Mouse (Mus musculus): ENCODE results near the gene Tnfsf8. TPM values are rescaled to one million over a fixed set of nuclear protein-coding genes. Genes with fewer than 3 reads are reported as not detected.

Gene Tnfsf8
- polyA plus RNA-seq, 1 experiment from 2014 or later, result not detected

- H3K27ac ChIP-seq (replicated peaks), result no peak overlapping the region
- no peaks in the 10 kb centered on the region for H3K36me3 ChIP-seq (replicated peaks)
- no peaks in the 10 kb centered on the region for H3K9me3 ChIP-seq (replicated peaks)
- ATAC-seq (ENCODE audit: insufficient read depth), result no peak
- no peak overlapping the region for H3K9ac ChIP-seq
- H3K4me1 ChIP-seq (replicated peaks), result no peaks in the 10 kb centered on the region
- H3K27me3 ChIP-seq, result no peaks in the 10 kb centered on the region
- no peak overlapping the region for H3K4me3 ChIP-seq (replicated peaks)
- H3K4me2 ChIP-seq, result no peak overlapping the region
- 9% methylated on average over 5 of the region's 5 CpGs for WGBS (ENCODE audit: insufficient replicate concordance)
Observed at GRCm38 (mm10) chr4:63840457-63840856, 20.7 kb downstream of the Tnfsf8 start.

- H3K27me3 ChIP-seq, result no peaks in the 10 kb centered on the region
Observed at GRCm38 (mm10) chr4:63823136-63823535, 38.0 kb downstream of the Tnfsf8 start.

GRCm38 (mm10) chr4:63817505-63817904 lies 43.6 kb downstream of the Tnfsf8 start:
- Histone ChIP-seq H3K27ac (replicated peaks) (no peak overlapping the region), H3K27me3 (no peaks in the 10 kb centered on the region), H3K9me3 (replicated peaks) (no peaks in the 10 kb centered on the region), H3K4me2 (no peak overlapping the region), H3K36me3 (replicated peaks) (no peaks in the 10 kb centered on the region), H3K9ac (no peak overlapping the region), H3K4me3 (replicated peaks) (no peak overlapping the region), H3K4me1 (replicated peaks) (no peaks in the 10 kb centered on the region; the same call in 1 of the 2 replicates)
- no peak for ATAC-seq (ENCODE audit: insufficient read depth)

More at GRCm38 (mm10) chr4:63823136-63823535, 38.0 kb downstream of the Tnfsf8 start:
- Histone ChIP-seq H3K9me3 (replicated peaks) (no peaks in the 10 kb centered on the region), H3K4me2 (no peak overlapping the region), H3K27ac (replicated peaks) (no peak overlapping the region), H3K4me3 (replicated peaks) (no peak overlapping the region), H3K9ac (no peak overlapping the region), H3K4me1 (replicated peaks) (no peaks in the 10 kb centered on the region; the same call in 1 of the 2 replicates), H3K36me3 (replicated peaks) (no peaks in the 10 kb centered on the region)
- ATAC-seq (ENCODE audit: insufficient read depth), result no peak
- 20% methylated on average over 4 of the region's 4 CpGs for WGBS (ENCODE audit: insufficient replicate concordance)

GRCm38 (mm10) chr4:63815668-63816067 lies 45.5 kb downstream of the Tnfsf8 start:
- Histone ChIP-seq H3K4me1 (replicated peaks) (no peaks in the 10 kb centered on the region), H3K9me3 (replicated peaks) (no peaks in the 10 kb centered on the region), H3K27me3 (no peaks in the 10 kb centered on the region), H3K36me3 (replicated peaks) (no peaks in the 10 kb centered on the region), H3K4me3 (replicated peaks) (no peak overlapping the region), H3K9ac (no peak overlapping the region), H3K4me2 (no peak overlapping the region), H3K27ac (replicated peaks) (no peak overlapping the region)
- ATAC-seq (ENCODE audit: insufficient read depth), result no peak
- WGBS (ENCODE audit: insufficient replicate concordance), result 50% methylated on average over 2 of the region's 2 CpGs

- ATAC-seq (ENCODE audit: insufficient read depth), result no peak
Observed at GRCm38 (mm10) chr4:63798083-63798482, 63.1 kb downstream of the Tnfsf8 start.

GRCm38 (mm10) chr4:63796527-63796926 lies 64.6 kb downstream of the Tnfsf8 start:
- H3K27ac ChIP-seq (replicated peaks), result no peak overlapping the region
- H3K4me2 ChIP-seq, result no peak overlapping the region
- no peaks in the 10 kb centered on the region for H3K4me1 ChIP-seq (replicated peaks)
- no peak overlapping the region for H3K4me3 ChIP-seq (replicated peaks)
- no peak for ATAC-seq (ENCODE audit: insufficient read depth)
- H3K9me3 ChIP-seq (replicated peaks), result no peaks in the 10 kb centered on the region
- 65% methylated on average over 1 of the region's 1 CpGs for WGBS (ENCODE audit: insufficient replicate concordance)
- H3K27me3 ChIP-seq, result no peaks in the 10 kb centered on the region
- H3K36me3 ChIP-seq (replicated peaks), result no peaks in the 10 kb centered on the region
- H3K9ac ChIP-seq, result no peak overlapping the region

More at GRCm38 (mm10) chr4:63798083-63798482, 63.1 kb downstream of the Tnfsf8 start:
- H3K36me3 ChIP-seq (replicated peaks), result no peaks in the 10 kb centered on the region
- no peaks in the 10 kb centered on the region for H3K9me3 ChIP-seq (replicated peaks)
- 38% methylated on average over 1 of the region's 1 CpGs for WGBS (ENCODE audit: insufficient replicate concordance)
- H3K27ac ChIP-seq (replicated peaks), result no peak overlapping the region
- no peaks in the 10 kb centered on the region for H3K4me1 ChIP-seq (replicated peaks)
- no peaks in the 10 kb centered on the region for H3K27me3 ChIP-seq
- no peak overlapping the region for H3K4me2 ChIP-seq
- no peak overlapping the region for H3K9ac ChIP-seq
- H3K4me3 ChIP-seq (replicated peaks), result no peak overlapping the region

- H3K27me3 ChIP-seq, result no peaks in the 10 kb centered on the region
- ATAC-seq (ENCODE audit: insufficient read depth), result no peak
- no peaks in the 10 kb centered on the region for H3K36me3 ChIP-seq (replicated peaks)
- WGBS (ENCODE audit: insufficient replicate concordance), result 71% methylated on average over 3 of the region's 3 CpGs
- H3K4me3 ChIP-seq (replicated peaks), result no peak overlapping the region
- H3K9ac ChIP-seq, result no peak overlapping the region
- no peaks in the 10 kb centered on the region for H3K9me3 ChIP-seq (replicated peaks)
- no peak overlapping the region for H3K27ac ChIP-seq (replicated peaks)
- H3K4me1 ChIP-seq (replicated peaks), result no peaks in the 10 kb centered on the region
- no peak overlapping the region for H3K4me2 ChIP-seq
Observed at GRCm38 (mm10) chr4:63792328-63792727, 68.8 kb downstream of the Tnfsf8 start.

- ATAC-seq (ENCODE audit: insufficient read depth), result no peak
- no peaks in the 10 kb centered on the region for H3K27me3 ChIP-seq
- no peak overlapping the region for H3K4me3 ChIP-seq (replicated peaks)
- WGBS (ENCODE audit: insufficient replicate concordance), result 38% methylated on average over 2 of the region's 2 CpGs
- H3K27ac ChIP-seq (replicated peaks), result no peak overlapping the region
- H3K36me3 ChIP-seq (replicated peaks), result no peaks in the 10 kb centered on the region
- H3K9ac ChIP-seq, result no peak overlapping the region
- H3K4me1 ChIP-seq (replicated peaks), result no peaks in the 10 kb centered on the region
- H3K9me3 ChIP-seq (replicated peaks), result no peaks in the 10 kb centered on the region
- no peak overlapping the region for H3K4me2 ChIP-seq
Observed at GRCm38 (mm10) chr4:63785466-63785865, 75.7 kb downstream of the Tnfsf8 start.

GRCm38 (mm10) chr4:63783826-63784225 lies 77.3 kb downstream of the Tnfsf8 start:
- Histone ChIP-seq H3K4me1 (replicated peaks) (no peaks in the 10 kb centered on the region), H3K4me2 (no peak overlapping the region), H3K36me3 (replicated peaks) (no peaks in the 10 kb centered on the region), H3K9ac (no peak overlapping the region), H3K27ac (replicated peaks) (no peak overlapping the region), H3K27me3 (no peaks in the 10 kb centered on the region), H3K4me3 (replicated peaks) (no peak overlapping the region), H3K9me3 (replicated peaks) (no peaks in the 10 kb centered on the region)
- no peak for ATAC-seq (ENCODE audit: insufficient read depth)
- 63% methylated on average over 5 of the region's 5 CpGs for WGBS (ENCODE audit: insufficient replicate concordance)

- H3K4me3 ChIP-seq (replicated peaks), result no peak overlapping the region
- ATAC-seq (ENCODE audit: insufficient read depth), result no peak
- no peak overlapping the region for H3K27ac ChIP-seq (replicated peaks)
- H3K36me3 ChIP-seq (replicated peaks), result no peaks in the 10 kb centered on the region
- WGBS (ENCODE audit: insufficient replicate concordance), result 56% methylated on average over 7 of the region's 7 CpGs
- H3K4me2 ChIP-seq, result no peak overlapping the region
- no peaks in the 10 kb centered on the region for H3K9me3 ChIP-seq (replicated peaks)
- no peaks in the 10 kb centered on the region for H3K27me3 ChIP-seq
- H3K9ac ChIP-seq, result no peak overlapping the region
- H3K4me1 ChIP-seq (replicated peaks), result no peaks in the 10 kb centered on the region
Observed at GRCm38 (mm10) chr4:63782970-63783613, 78.1 kb downstream of the Tnfsf8 start.

Data from liver, embryonic 15.5 days (tissue).